Mouse (Mus musculus) liver, embryonic 12.5 days (tissue): ENCODE measurements around the gene Retreg3. TPM values are rescaled to one million over a fixed set of nuclear protein-coding genes. Genes with fewer than 3 reads are reported as not detected.

Experiments
- ATAC-seq: fragments of 200-750 bp; cut with Nextera tagmentation; 2 replicates; pipeline ENCODE4 v1.8.0; 2017; ENCODE audit warnings: moderate number of reproducible peaks, mild to moderate bottlenecking, moderate library complexity
- H3K27ac ChIP-seq: fragments of 300-500 bp; sonication (generic); 2 replicates; pipeline ENCODE4 v1.5.1; 2016; ENCODE audit warnings: mild to moderate bottlenecking
- H3K27me3 ChIP-seq: fragments of 300-500 bp; sonication (generic); replicated peaks from 2 replicates; pipeline ENCODE4 v1.6.1; 2016; ENCODE audit warnings: mild to moderate bottlenecking, moderate library complexity
- H3K36me3 ChIP-seq: fragments of 300-500 bp; sonication (generic); 2 replicates; pipeline ENCODE4 v1.6.1; 2016; ENCODE audit warnings: mild to moderate bottlenecking, moderate library complexity
- H3K4me1 ChIP-seq: fragments of 300-500 bp; sonication (generic); 2 replicates; pipeline ENCODE4 v1.6.1; 2016
- H3K4me2 ChIP-seq: fragments of 300-500 bp; sonication (generic); 2 replicates; pipeline ENCODE4 v1.6.1; 2016; ENCODE audit warnings: mild to moderate bottlenecking, moderate library complexity
- H3K4me3 ChIP-seq: fragments of 300-500 bp; sonication (generic); 2 replicates; pipeline ENCODE4 v1.5.1; 2016; ENCODE audit warnings: mild to moderate bottlenecking, moderate library complexity
- H3K9ac ChIP-seq: fragments of 300-500 bp; sonication (generic); 2 replicates; pipeline ENCODE4 v1.6.1; 2016; ENCODE audit warnings: mild to moderate bottlenecking, moderate library complexity
- H3K9me3 ChIP-seq: fragments of 300-500 bp; sonication (generic); replicated peaks from 2 replicates; pipeline ENCODE4 v1.6.1; 2016; ENCODE audit warnings: mild to moderate bottlenecking, moderate library complexity
- WGBS: fragments of 180-500 bp; shearing (Covaris S2); methylation state at CpG from one replicate; pipeline ENCODE4 v1.1.7; 2016; ENCODE audit not compliant: insufficient replicate concordance; 5-methylcytosine and 5-hydroxymethylcytosine counted together
- polyA plus RNA-seq: library from polyadenylated mRNA; unstranded; fragments of >200 nt; fragmentation: Nextera tagmentation; extraction: Ambion mirVana; gene quantifications from 2 replicates; pipeline ENCODE4 v1.2.1, GENCODE M21; 2016

Gene Retreg3
- polyA plus RNA-seq, 1 experiment from 2014 or later: 12.7 TPM

DNA sequence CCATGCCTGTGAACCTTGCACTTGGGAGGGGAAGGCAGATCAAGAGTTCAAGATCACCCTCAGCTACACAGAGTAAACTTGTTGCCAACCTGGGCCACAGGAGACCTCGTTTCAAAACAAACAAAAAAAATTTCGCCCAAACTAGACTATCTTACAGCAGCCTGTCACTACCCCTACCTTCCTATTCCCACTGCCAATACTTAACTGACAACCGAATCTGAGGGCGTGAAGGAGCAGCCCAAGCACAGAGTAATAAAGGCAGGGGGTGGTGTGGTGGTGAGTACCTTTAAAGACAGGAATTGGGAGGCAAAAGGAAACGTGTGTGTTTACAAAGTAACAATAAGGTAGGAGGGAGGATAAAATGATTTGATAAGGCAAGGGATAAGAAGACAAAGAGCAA, 9.0 kb downstream of the Retreg3 start:
- no peak overlapping the region for H3K4me3 ChIP-seq
- 49% methylated on average over 5 of the region's 5 CpGs for WGBS
- H3K36me3 ChIP-seq: peaks cover 50% of the 10 kb centered on the region
- H3K9me3 ChIP-seq: peaks cover 7% of the 10 kb centered on the region; the same call in 1 of the 2 replicates
- no peak overlapping the region for H3K9ac ChIP-seq
- H3K4me2 ChIP-seq: no peak overlapping the region
- no peak overlapping the region for H3K27ac ChIP-seq
- no peaks in the 10 kb centered on the region for H3K27me3 ChIP-seq
- H3K4me1 ChIP-seq: peaks cover 6% of the 10 kb centered on the region
- ATAC-seq: no peak

DNA sequence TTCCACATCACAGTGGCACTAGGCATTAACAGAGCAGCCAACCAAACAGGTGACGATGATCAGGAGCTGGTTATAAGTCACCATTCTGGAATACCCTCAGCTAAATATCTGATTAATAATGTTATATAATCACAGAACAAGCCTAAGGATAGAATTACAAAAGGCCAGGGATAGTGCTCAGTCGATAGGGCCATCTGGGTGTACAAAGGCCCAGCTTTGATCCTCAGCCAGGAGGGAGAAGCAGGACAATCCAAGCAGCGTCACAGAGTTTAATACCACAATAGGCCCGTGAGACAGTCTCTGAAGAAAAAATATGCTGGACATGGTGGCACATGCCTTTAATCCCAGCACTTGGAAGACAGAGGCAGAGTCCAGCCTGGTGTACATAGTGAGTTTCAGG, 10.3 kb downstream of the Retreg3 start:
- 89% methylated on average over 4 of the region's 4 CpGs for WGBS
- no peak overlapping the region for H3K4me3 ChIP-seq
- H3K4me1 ChIP-seq: no peaks in the 10 kb centered on the region
- H3K27me3 ChIP-seq: no peaks in the 10 kb centered on the region
- no peak for ATAC-seq
- H3K4me2 ChIP-seq: no peak overlapping the region
- H3K9ac ChIP-seq: no peak overlapping the region
- no peak overlapping the region for H3K27ac ChIP-seq
- peaks cover 52% of the 10 kb centered on the region for H3K36me3 ChIP-seq
- H3K9me3 ChIP-seq: peaks cover 7% of the 10 kb centered on the region; the same call in 1 of the 2 replicates

GRCm38 (mm10) chr11:101103011-101103410, 16.7 kb downstream of the Retreg3 start:
- ATAC-seq: no peak
- H3K9ac ChIP-seq: no peak overlapping the region
- H3K27me3 ChIP-seq: no peaks in the 10 kb centered on the region
- no peaks in the 10 kb centered on the region for H3K9me3 ChIP-seq
- no peak overlapping the region for H3K27ac ChIP-seq
- H3K4me1 ChIP-seq: no peaks in the 10 kb centered on the region
- peaks cover 88% of the 10 kb centered on the region for H3K36me3 ChIP-seq
- no peak overlapping the region for H3K4me2 ChIP-seq
- 83% methylated on average over 5 of the region's 5 CpGs for WGBS
- no peak overlapping the region for H3K4me3 ChIP-seq

DNA sequence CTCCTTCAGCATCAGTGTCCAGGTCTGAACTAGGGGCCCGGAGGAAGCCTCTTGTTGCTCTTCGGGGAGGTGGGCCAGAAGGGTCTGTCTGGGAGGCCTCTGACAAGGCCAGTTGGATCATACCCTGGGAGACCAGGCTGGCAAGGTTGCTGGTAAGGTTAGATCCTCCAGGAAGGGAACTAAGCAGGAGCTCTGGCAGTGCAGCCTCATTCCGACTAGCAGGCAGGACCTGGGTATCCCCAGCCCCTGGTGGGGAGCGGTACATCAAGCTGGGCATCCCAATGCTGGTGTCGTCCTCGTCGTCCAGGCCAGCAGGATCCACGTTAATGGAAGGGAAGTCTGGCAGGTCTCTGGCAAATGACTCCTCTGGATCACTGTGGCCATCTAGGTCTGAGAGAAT, 21.5 kb downstream of the Retreg3 start:
- 90% methylated on average over 8 of the region's 8 CpGs for WGBS
- Histone ChIP-seq H3K27me3 (no peaks in the 10 kb centered on the region), H3K4me3 (no peak overlapping the region), H3K9ac (no peak overlapping the region), H3K36me3 (peaks cover 79% of the 10 kb centered on the region), H3K27ac (no peak overlapping the region), H3K9me3 (no peaks in the 10 kb centered on the region), H3K4me2 (no peak overlapping the region), H3K4me1 (peaks cover 27% of the 10 kb centered on the region)
- no peak for ATAC-seq

- peak within 1 kb of the TSS; percentile 86 for H3K4me3 ChIP-seq
- H3K9me3 ChIP-seq: no peaks in the 10 kb centered on the region
- peak; percentile 95 for ATAC-seq
- peaks cover 79% of the 10 kb centered on the region for H3K36me3 ChIP-seq
- peak within 1 kb of the TSS; percentile 98 for H3K27ac ChIP-seq
- peak within 1 kb of the TSS; percentile 90 for H3K9ac ChIP-seq
- no peaks in the 10 kb centered on the region for H3K27me3 ChIP-seq
- peaks cover 27% of the 10 kb centered on the region for H3K4me1 ChIP-seq
- H3K4me2 ChIP-seq: peak within 1 kb of the TSS; percentile 99
- WGBS: under 1% methylated on average over 43 of the region's 43 CpGs
These were observed 24.2 kb downstream of the Retreg3 start, which contains the start of gene Psmc3ip for GRCm38 (mm10) chr11:101095314-101096024. Psmc3ip (minus strand) TSS chr11:101095436.

- Histone ChIP-seq H3K4me2 (peak overlapping the region; percentile 99), H3K4me1 (peaks cover 27% of the 10 kb centered on the region), H3K27me3 (no peaks in the 10 kb centered on the region), H3K27ac (peak overlapping the region; percentile 98), H3K9ac (peak overlapping the region; percentile 90), H3K36me3 (peaks cover 79% of the 10 kb centered on the region), H3K9me3 (no peaks in the 10 kb centered on the region), H3K4me3 (peak overlapping the region; percentile 86)
- ATAC-seq: no peak
- 2% methylated on average over 18 of the region's 18 CpGs for WGBS
These were observed 24.8 kb downstream of the Retreg3 start for GRCm38 (mm10) chr11:101094930-101095313.

GRCm38 (mm10) chr11:101089931-101090330, 29.8 kb downstream of the Retreg3 start:
- 82% methylated on average over 1 of the region's 1 CpGs for WGBS
- Histone ChIP-seq H3K4me1 (peaks cover 52% of the 10 kb centered on the region), H3K9ac (0 out of 2 replicates have a peak overlapping the region, but pooled peaks have one; percentile 9), H3K27me3 (no peaks in the 10 kb centered on the region), H3K27ac (no peak overlapping the region), H3K4me3 (no peak overlapping the region), H3K4me2 (no peak overlapping the region), H3K36me3 (peaks cover 72% of the 10 kb centered on the region), H3K9me3 (no peaks in the 10 kb centered on the region)
- no peak for ATAC-seq

DNA sequence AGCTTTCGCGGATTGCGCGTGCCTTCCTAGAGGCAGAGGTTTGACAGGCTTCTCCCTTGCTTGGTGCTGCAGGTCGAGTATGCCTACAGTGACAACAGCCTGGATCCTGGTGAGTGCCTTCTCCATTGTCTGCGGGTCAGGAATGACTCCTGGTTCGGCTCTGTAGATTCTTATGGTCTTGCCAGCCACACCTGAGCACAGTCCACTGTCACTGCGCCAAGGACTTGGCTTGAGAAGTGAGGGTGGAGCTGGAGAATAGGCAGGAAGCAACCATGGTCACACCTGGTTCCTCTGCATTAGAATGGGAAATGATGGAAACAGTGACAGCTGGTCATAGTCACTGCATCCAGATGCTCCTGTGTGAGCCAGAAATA, 32.0 kb downstream of the Retreg3 start:
- 7% methylated on average over 8 of the region's 8 CpGs for WGBS
- peaks cover 60% of the 10 kb centered on the region for H3K36me3 ChIP-seq
- ATAC-seq: no peak; the same call in 1 of the 2 replicates
- H3K27me3 ChIP-seq: no peaks in the 10 kb centered on the region
- H3K4me3 ChIP-seq: peak overlapping the region; percentile 80
- H3K27ac ChIP-seq: peak overlapping the region; percentile 83
- H3K9ac ChIP-seq: peak overlapping the region; percentile 86
- H3K4me1 ChIP-seq: peaks cover 56% of the 10 kb centered on the region
- peak overlapping the region; percentile 94 for H3K4me2 ChIP-seq
- H3K9me3 ChIP-seq: no peaks in the 10 kb centered on the region

DNA sequence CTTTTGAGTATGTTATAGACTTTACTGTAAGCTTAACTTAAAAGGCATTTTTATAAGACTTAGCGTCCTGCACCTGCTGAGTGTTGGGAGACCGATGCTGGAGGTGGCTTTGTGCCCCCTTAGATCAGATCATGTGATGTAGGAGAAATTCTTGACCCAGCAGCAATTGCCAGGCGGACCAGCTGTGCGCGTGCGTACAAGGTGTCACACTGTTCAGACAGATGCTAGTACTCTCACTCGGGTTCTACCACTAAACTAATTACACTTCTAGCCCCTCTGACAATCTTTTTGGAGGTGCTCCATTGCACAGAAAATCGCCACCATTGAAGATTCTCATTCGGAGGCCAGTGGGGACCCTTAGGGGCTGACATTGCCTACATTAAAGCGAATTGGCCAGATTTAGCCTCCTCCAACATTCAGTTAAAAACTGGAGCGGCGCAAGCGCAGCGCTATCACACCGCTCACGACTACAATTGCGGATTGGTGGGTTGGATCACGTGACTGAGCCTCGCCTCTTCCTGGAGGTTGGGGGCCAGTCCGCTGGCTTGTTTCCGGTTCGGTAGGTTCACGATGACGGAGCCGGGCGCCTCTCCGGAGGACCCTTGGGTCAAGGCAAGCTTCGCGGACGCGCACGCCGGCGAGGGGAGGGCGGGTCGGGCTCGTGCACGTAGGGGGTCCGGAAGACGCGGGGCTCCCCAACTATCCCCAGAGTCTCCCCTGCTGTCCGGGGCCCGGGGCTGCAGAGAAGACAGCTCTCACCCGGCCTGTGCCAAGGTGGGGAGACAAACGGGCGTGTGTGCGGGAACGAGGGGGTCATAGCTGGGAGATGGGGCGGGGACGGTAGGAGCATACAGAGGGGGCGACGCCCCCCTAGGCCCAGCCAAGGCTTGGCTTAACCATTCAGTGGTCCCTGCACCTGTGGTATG, 32.7 kb downstream of the Retreg3 start, which contains the start of gene Mlx:
Mlx (plus strand) TSS at position 522 of the 926 bp plus-strand sequence.
- peaks cover 54% of the 10 kb centered on the region for H3K36me3 ChIP-seq
- H3K27ac ChIP-seq: peak within 1 kb of the TSS; percentile 83
- WGBS: 5% methylated on average over 52 of the region's 52 CpGs
- peak within 1 kb of the TSS; percentile 80 for H3K4me3 ChIP-seq
- peak; percentile 80 for ATAC-seq
- H3K27me3 ChIP-seq: no peaks in the 10 kb centered on the region
- H3K4me2 ChIP-seq: peak within 1 kb of the TSS; percentile 94
- peaks cover 57% of the 10 kb centered on the region for H3K4me1 ChIP-seq
- peak within 1 kb of the TSS; percentile 86 for H3K9ac ChIP-seq
- no peaks in the 10 kb centered on the region for H3K9me3 ChIP-seq

GRCm38 (mm10) chr11:101086323-101086674, 33.4 kb downstream of the Retreg3 start:
- peaks cover 64% of the 10 kb centered on the region for H3K4me1 ChIP-seq
- 82% methylated on average over 6 of the region's 6 CpGs for WGBS
- H3K4me3 ChIP-seq: peak overlapping the region; percentile 80

DNA sequence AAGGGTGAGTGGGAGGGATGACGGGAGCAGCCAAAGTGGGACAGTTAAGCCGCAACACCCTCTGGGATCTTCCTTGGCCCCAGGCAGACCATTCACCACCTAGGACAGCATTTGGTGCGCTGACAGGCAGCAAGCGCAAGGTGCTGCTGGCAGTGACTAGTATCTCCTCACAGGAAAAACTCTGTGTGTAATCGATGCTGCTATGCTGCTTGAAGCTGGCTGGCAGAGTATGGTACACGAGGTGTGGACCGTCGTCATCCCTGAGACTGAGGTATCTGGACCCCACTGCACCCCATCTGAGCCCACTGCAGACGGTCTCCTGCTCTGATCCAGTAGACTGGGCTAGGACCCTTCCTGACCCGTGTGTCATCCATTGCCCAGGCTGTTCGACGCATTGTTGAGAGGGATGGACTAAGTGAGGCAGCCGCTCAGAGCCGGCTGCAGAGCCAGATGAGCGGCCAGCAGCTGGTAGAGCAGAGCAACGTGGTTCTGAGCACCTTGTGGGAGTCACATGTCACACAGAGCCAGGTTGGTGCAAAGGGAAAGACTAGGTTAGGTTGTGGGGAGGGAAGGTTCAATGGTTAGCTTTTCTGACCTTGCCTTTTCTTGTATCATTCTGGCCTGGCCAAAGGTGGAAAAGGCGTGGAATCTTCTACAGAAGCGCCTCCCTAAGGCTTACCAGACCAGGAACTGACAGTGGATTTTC, 33.9 kb downstream of the Retreg3 start:
- no peak overlapping the region for H3K4me3 ChIP-seq
- no peak for ATAC-seq
- H3K9me3 ChIP-seq: no peaks in the 10 kb centered on the region
- H3K9ac ChIP-seq: peak overlapping the region; percentile 86
- 91% methylated on average over 18 of the region's 18 CpGs for WGBS
- peak overlapping the region; percentile 94 for H3K4me2 ChIP-seq
- H3K36me3 ChIP-seq: peaks cover 41% of the 10 kb centered on the region
- H3K27me3 ChIP-seq: peaks cover 10% of the 10 kb centered on the region
- H3K4me1 ChIP-seq: peaks cover 67% of the 10 kb centered on the region
- peak overlapping the region; percentile 83; the same call in 1 of the 2 replicates for H3K27ac ChIP-seq

More at GRCm38 (mm10) chr11:101086323-101086674, 33.4 kb downstream of the Retreg3 start:
- H3K36me3 ChIP-seq: peaks cover 47% of the 10 kb centered on the region
- H3K9me3 ChIP-seq: no peaks in the 10 kb centered on the region
- H3K27me3 ChIP-seq: peaks cover 5% of the 10 kb centered on the region
- no peak for ATAC-seq
- H3K27ac ChIP-seq: peak overlapping the region; percentile 83
- H3K4me2 ChIP-seq: peak overlapping the region; percentile 94
- H3K9ac ChIP-seq: peak overlapping the region; percentile 86
